Mouse (Mus musculus) olfactory bulb, adult 2 months (tissue): ENCODE measurements around the gene Ldhd.

Source experiments
- CTCF ChIP-seq: fragments of 200-500 bp; IDR thresholded peaks from 2 replicates; pipeline ENCODE4 v1.5.1; 2012; ENCODE audit warnings: low read depth, mild to moderate bottlenecking, low read length, moderate library complexity; ENCODE audit not compliant: insufficient read depth
- POLR2A ChIP-seq: fragments of 200-500 bp; IDR thresholded peaks from 2 replicates; pipeline ENCODE4 v1.6.1; 2012; ENCODE audit warnings: mild to moderate bottlenecking, low read depth, low read length, moderate library complexity; ENCODE audit not compliant: insufficient read depth

GRCm38 (mm10) chr8:111617812-111618211 lies 12.4 kb downstream of the Ldhd start:
- TF ChIP-seq POLR2A (no peak), CTCF (no peak)
